In genomic region chr9:107296041-107296440, GRCm38 (mm10) we compare ENCODE assay signal across 8 mouse cellular contexts. TPM values are rescaled to one million over a fixed set of nuclear protein-coding genes. Genes with fewer than 3 reads are reported as not detected.
DNase-seq lines count a peak whose midpoint lies in the region; ATAC-seq and TF ChIP-seq lines count a peak whose summit lies in the region.

No protein-coding gene starts in this region.

- H3K9me3 ChIP-seq in embryonic facial prominence, embryonic 14.5 days (ENCODE audit: control insufficient read depth, low read length): no peaks in the 10 kb centered on the region
- no peaks in the 10 kb centered on the region; the same call in 1 of the 2 replicates for H3K9me3 ChIP-seq in limb, embryonic 11.5 days (ENCODE audit: control insufficient read depth, low read length)
- H3K9me3 ChIP-seq in neural tube, embryonic 12.5 days: no peaks in the 10 kb centered on the region

- peak overlapping the region; percentile 71; the same call in 1 of the 2 replicates for H3K9ac ChIP-seq in embryonic facial prominence, embryonic 14.5 days (ENCODE audit: low read depth, low read length)
- peak overlapping the region; percentile 38; the same call in 1 of the 2 replicates for H3K9ac ChIP-seq in limb, embryonic 11.5 days (ENCODE audit: low read length)
- H3K9ac ChIP-seq in neural tube, embryonic 12.5 days: peak overlapping the region; percentile 22; the same call in 1 of the 2 replicates

- intact Hi-C loops in left cerebral cortex, adult 2 months (cut with DNase I): loop anchor here (10.0 kb wide), 1 partner anchor 611 kb away; the partner anchor contains the start of gene Tex264
- intact Hi-C loops in left cerebral cortex, postnatal 25 days (cut with DNase I): no loop called here

- peak overlapping the region; percentile 77 for H3K4me3 ChIP-seq in left cerebral cortex, adult 2 months
- peak overlapping the region; percentile 57 for H3K4me3 ChIP-seq in embryonic facial prominence, embryonic 14.5 days (ENCODE audit: low read depth, low read length)
- peak overlapping the region; percentile 44 for H3K4me3 ChIP-seq in limb, embryonic 11.5 days (ENCODE audit: low read depth, low read length)
- H3K4me3 ChIP-seq in neural tube, embryonic 12.5 days: peak overlapping the region; percentile 59

- H3K4me1 ChIP-seq in embryonic facial prominence, embryonic 14.5 days (ENCODE audit: control insufficient read depth, insufficient read depth, low read length): 0 out of 2 replicates have a peak, but pooled peaks cover 3% of the 10 kb centered on the region
- H3K4me1 ChIP-seq in limb, embryonic 11.5 days (ENCODE audit: control insufficient read depth, insufficient read depth, low read length): 0 out of 2 replicates have a peak, but pooled peaks cover 8% of the 10 kb centered on the region
- peaks cover 17% of the 10 kb centered on the region for H3K4me1 ChIP-seq in neural tube, embryonic 12.5 days

- peaks cover 13% of the 10 kb centered on the region for H3K36me3 ChIP-seq in embryonic facial prominence, embryonic 14.5 days (ENCODE audit: control insufficient read depth, insufficient read depth, low read length)
- H3K36me3 ChIP-seq in limb, embryonic 11.5 days (ENCODE audit: control insufficient read depth, insufficient read depth, low read length): no peaks in the 10 kb centered on the region
- H3K36me3 ChIP-seq in neural tube, embryonic 12.5 days: peaks cover 6% of the 10 kb centered on the region

- no peak for DNase-seq in left cerebral cortex, adult 2 months (ENCODE audit: extremely low spot score in 1 of 2, low spot score in 2 of 2)
- no peak for DNase-seq in left cerebral cortex, adult 8-10 months (ENCODE audit: low spot score in 2 of 2)
- DNase-seq in embryonic facial prominence, embryonic 14.5 days (ENCODE audit: low spot score): no peak
- DNase-seq in limb, embryonic 11.5 days (ENCODE audit: low spot score): no peak
- no peak for DNase-seq in left cerebral cortex, postnatal 25 days (ENCODE audit: low spot score in 2 of 2)
- no peak for DNase-seq in spleen, postnatal 10 days (ENCODE audit: low spot score in 2 of 2)
- no peak for DNase-seq in kidney, adult 8-10 months

- 0 out of 2 replicates have a peak overlapping the region, but pooled peaks have one; percentile 15 for H3K27ac ChIP-seq in left cerebral cortex, adult 2 months
- H3K27ac ChIP-seq in embryonic facial prominence, embryonic 14.5 days (replicated peaks; ENCODE audit: low read depth, low read length): peak overlapping the region; percentile 57; the same call in 1 of the 2 replicates
- H3K27ac ChIP-seq in limb, embryonic 11.5 days (replicated peaks; ENCODE audit: low read depth, low read length): no peak overlapping the region
- H3K27ac ChIP-seq in neural tube, embryonic 12.5 days: no peak overlapping the region

- H3K27me3 ChIP-seq in embryonic facial prominence, embryonic 14.5 days (replicated peaks; ENCODE audit: control insufficient read depth, insufficient read depth, low read length): no peaks in the 10 kb centered on the region
- no peaks in the 10 kb centered on the region for H3K27me3 ChIP-seq in limb, embryonic 11.5 days (ENCODE audit: control insufficient read depth, insufficient read depth, low read length)
- H3K27me3 ChIP-seq in neural tube, embryonic 12.5 days (replicated peaks): peaks cover 12% of the 10 kb centered on the region

- no peak for TF ChIP-seq CTCF in left cerebral cortex, adult 2 months (IDR thresholded peaks at IDR 0.05)

- 3% methylated on average over 13 of the region's 14 CpGs for WGBS in embryonic facial prominence, embryonic 14.5 days
- 10% methylated on average over 14 of the region's 14 CpGs for WGBS in limb, embryonic 11.5 days
- WGBS in neural tube, embryonic 12.5 days: 13% methylated on average over 14 of the region's 14 CpGs

- ATAC-seq in embryonic facial prominence, embryonic 14.5 days (ENCODE audit: low read depth): peak; percentile 16
- ATAC-seq in limb, embryonic 11.5 days (ENCODE audit: insufficient number of reproducible peaks, low FRiP score, low TSS enrichment, low read depth): peak; percentile 49
- peak; percentile 39 for ATAC-seq in neural tube, embryonic 12.5 days (ENCODE audit: low FRiP score, low read depth)

- peak overlapping the region; percentile 76 for H3K4me2 ChIP-seq in embryonic facial prominence, embryonic 14.5 days (ENCODE audit: low read depth, low read length)
- peak overlapping the region; percentile 93 for H3K4me2 ChIP-seq in limb, embryonic 11.5 days (ENCODE audit: low read depth, severe bottlenecking)
- H3K4me2 ChIP-seq in neural tube, embryonic 12.5 days (replicated peaks): peak overlapping the region; percentile 88

RNA-seq across cellular contexts. Expression of gene Cish, which starts 0.2 kb away (rescaled TPM):
- 10 to 100 TPM in 1 of 2 experiments, 1 to 10 TPM in 1; 9.6 to 10.7 TPM for total RNA-seq in left cerebral cortex, adult 2 months (2021)
- 10 to 100 TPM in 1 of 4 experiments, 1 to 10 TPM in 3; 7.2 to 12.2 (median 9.2) TPM for total RNA-seq in left cerebral cortex, adult 8-10 months (2022)
- polyA plus RNA-seq in embryonic facial prominence, embryonic 14.5 days (2014; fragmentation: Nextera tagmentation; extraction: Ambion mirVana): 5.8 and 6.6 TPM in 2 replicates
- 4.1 and 4.4 TPM in 2 replicates for polyA plus RNA-seq in limb, embryonic 11.5 days (2014; fragmentation: Nextera tagmentation; extraction: Ambion mirVana)
- polyA plus RNA-seq in neural tube, embryonic 12.5 days (2016; fragmentation: Nextera tagmentation; extraction: Ambion mirVana): 6.6 and 9.3 TPM in 2 replicates
- total RNA-seq in left cerebral cortex, postnatal 25 days (2021): 1 to 10 TPM; 5.8 to 9.4 TPM

RNA-seq across cellular contexts. Expression of gene Mapkapk3, which starts 6.4 kb away (rescaled TPM):
- total RNA-seq in left cerebral cortex, adult 2 months (2021): 1 to 10 TPM; 3.4 to 3.5 TPM
- 1 to 10 TPM; 2.4 to 3.9 (median 3.2) TPM for total RNA-seq in left cerebral cortex, adult 8-10 months (2022)
- polyA plus RNA-seq in embryonic facial prominence, embryonic 14.5 days (2014; fragmentation: Nextera tagmentation; extraction: Ambion mirVana): 10.1 and 12.2 TPM in 2 replicates
- 4.9 and 5.9 TPM in 2 replicates for polyA plus RNA-seq in limb, embryonic 11.5 days (2014; fragmentation: Nextera tagmentation; extraction: Ambion mirVana)
- 3.5 and 3.7 TPM in 2 replicates for polyA plus RNA-seq in neural tube, embryonic 12.5 days (2016; fragmentation: Nextera tagmentation; extraction: Ambion mirVana)
- total RNA-seq in left cerebral cortex, postnatal 25 days (2021): 1 to 10 TPM; 2.2 to 4.5 TPM

RNA-seq across cellular contexts. Expression of gene Hemk1, which starts 42.1 kb away (rescaled TPM):
- total RNA-seq in left cerebral cortex, adult 2 months (2021): 10 to 100 TPM; 18.6 to 21.5 TPM
- total RNA-seq in left cerebral cortex, adult 8-10 months (2022): 10 to 100 TPM; 14.9 to 20.6 (median 18.7) TPM
- polyA plus RNA-seq in embryonic facial prominence, embryonic 14.5 days (2014; fragmentation: Nextera tagmentation; extraction: Ambion mirVana): 9.8 and 10.8 TPM in 2 replicates
- 10.0 and 10.1 TPM in 2 replicates for polyA plus RNA-seq in limb, embryonic 11.5 days (2014; fragmentation: Nextera tagmentation; extraction: Ambion mirVana)
- polyA plus RNA-seq in neural tube, embryonic 12.5 days (2016; fragmentation: Nextera tagmentation; extraction: Ambion mirVana): 14.2 and 15.5 TPM in 2 replicates
- total RNA-seq in left cerebral cortex, postnatal 25 days (2021): 10 to 100 TPM; 17.2 to 18.2 TPM

RNA-seq across cellular contexts. Expression of gene 6430571L13Rik, which starts 44.4 kb away (rescaled TPM):
- total RNA-seq in left cerebral cortex, adult 2 months (2021): 1 to 10 TPM; 4.3 to 4.4 TPM
- total RNA-seq in left cerebral cortex, adult 8-10 months (2022): 1 to 10 TPM; 5.6 to 7.1 (median 6.2) TPM
- 0.96 and 1.2 TPM in 2 replicates for polyA plus RNA-seq in embryonic facial prominence, embryonic 14.5 days (2014; fragmentation: Nextera tagmentation; extraction: Ambion mirVana)
- polyA plus RNA-seq in limb, embryonic 11.5 days (2014; fragmentation: Nextera tagmentation; extraction: Ambion mirVana): 0.60 and 0.73 TPM in 2 replicates
- polyA plus RNA-seq in neural tube, embryonic 12.5 days (2016; fragmentation: Nextera tagmentation; extraction: Ambion mirVana): 4.1 and 4.8 TPM in 2 replicates
- total RNA-seq in left cerebral cortex, postnatal 25 days (2021): 1 to 10 TPM; 3.7 to 4.0 TPM

Comparison
In these comparisons a context has a peak if more than half of its experiments do, and no peak if none do; other contexts are left out.
1. H3K27ac ChIP-seq: peak in left cerebral cortex, adult 2 months (single experiment) and embryonic facial prominence, embryonic 14.5 days (single experiment); none in limb, embryonic 11.5 days (single experiment) and neural tube, embryonic 12.5 days (single experiment).
2. Peak in every context shown above with its lines, with median percentiles within 50 percentile points of each other: H3K4me3 ChIP-seq, ATAC-seq, H3K4me2 ChIP-seq and H3K9ac ChIP-seq.